Mouse (Mus musculus) intestine, postnatal 0 days (tissue): ENCODE data around the gene Emid1. TPM values are rescaled to one million over a fixed set of nuclear protein-coding genes. Genes with fewer than 3 reads are reported as not detected.

Experiments
- ATAC-seq: fragments of 200-750 bp; cut with Nextera tagmentation; 2 replicates; pipeline ENCODE4 v1.8.0; 2017; ENCODE audit warnings: mild to moderate bottlenecking, moderate TSS enrichment, moderate library complexity
- H3K27ac ChIP-seq: fragments of 300-500 bp; sonication (generic); 2 replicates; pipeline ENCODE4 v1.5.1; 2014; ENCODE audit warnings: mild to moderate bottlenecking, low read depth, low read length, moderate library complexity
- H3K27me3 ChIP-seq: fragments of 300-500 bp; sonication (generic); replicated peaks from 2 replicates; pipeline ENCODE4 v1.6.1; 2014; ENCODE audit warnings: low read length, mixed read lengths; ENCODE audit not compliant: control insufficient read depth, insufficient read depth
- H3K36me3 ChIP-seq: fragments of 300-500 bp; sonication (generic); 2 replicates; pipeline ENCODE4 v1.6.1; 2014; ENCODE audit warnings: mild to moderate bottlenecking, moderate library complexity; ENCODE audit not compliant: control insufficient read depth, insufficient read depth
- H3K4me1 ChIP-seq: fragments of 300-500 bp; sonication (generic); replicated peaks from 2 replicates; pipeline ENCODE4 v1.6.1; 2014; ENCODE audit warnings: antibody characterized with exemption, low read length, mixed read lengths; ENCODE audit not compliant: control insufficient read depth, insufficient read depth
- H3K4me2 ChIP-seq: fragments of 300-500 bp; sonication (generic); replicated peaks from 2 replicates; pipeline ENCODE4 v1.6.1; 2014; ENCODE audit warnings: low read depth, mild to moderate bottlenecking, moderate library complexity
- H3K4me3 ChIP-seq: fragments of 300-500 bp; sonication (generic); 2 replicates; pipeline ENCODE4 v1.5.1; 2014; ENCODE audit warnings: low read depth, low read length
- H3K9ac ChIP-seq: fragments of 300-500 bp; sonication (generic); 2 replicates; pipeline ENCODE4 v1.6.1; 2014; ENCODE audit warnings: mild to moderate bottlenecking, low read depth, low read length
- H3K9me3 ChIP-seq: fragments of 300-500 bp; sonication (generic); 2 replicates; pipeline ENCODE4 v1.6.1; 2016; ENCODE audit warnings: mixed run types; ENCODE audit not compliant: control insufficient read depth
- CTCF ChIP-seq: sonication (generic); IDR thresholded peaks from 2 replicates; pipeline ENCODE4 v1.5.1; 2016; ENCODE audit warnings: low read depth, mild to moderate bottlenecking, control low read depth, antibody characterized with exemption, moderate library complexity
- WGBS: fragments of 180-500 bp; shearing (Covaris S2); extraction: QIAGEN DNeasy Blood & Tissue Kit; methylation state at CpG from one replicate; pipeline ENCODE4 v1.1.7; 2014; 5-methylcytosine and 5-hydroxymethylcytosine counted together
- polyA plus RNA-seq: library from polyadenylated mRNA; unstranded; fragments of >200 nt; fragmentation: Nextera tagmentation; extraction: Ambion mirVana; gene quantifications from 2 replicates; pipeline ENCODE4 v1.2.1, GENCODE M21; 2015

The Emid1 gene
- polyA plus RNA-seq, 1 experiment from 2014 or later, result 47.9 TPM

GRCm38 (mm10) chr11:5167311-5167710 is 15.3 kb upstream of the Emid1 start:
- no peak overlapping the region for H3K4me3 ChIP-seq
- no peaks in the 10 kb centered on the region for H3K27me3 ChIP-seq
- no peaks in the 10 kb centered on the region for H3K4me1 ChIP-seq
- ATAC-seq, result no peak
- no peaks in the 10 kb centered on the region for H3K36me3 ChIP-seq
- TF ChIP-seq CTCF, result no peak
- 90% methylated on average over 9 of the region's 9 CpGs for WGBS
- H3K9ac ChIP-seq, result no peak overlapping the region
- no peaks in the 10 kb centered on the region for H3K9me3 ChIP-seq
- no peak overlapping the region for H3K4me2 ChIP-seq
- no peak overlapping the region for H3K27ac ChIP-seq

DNA sequence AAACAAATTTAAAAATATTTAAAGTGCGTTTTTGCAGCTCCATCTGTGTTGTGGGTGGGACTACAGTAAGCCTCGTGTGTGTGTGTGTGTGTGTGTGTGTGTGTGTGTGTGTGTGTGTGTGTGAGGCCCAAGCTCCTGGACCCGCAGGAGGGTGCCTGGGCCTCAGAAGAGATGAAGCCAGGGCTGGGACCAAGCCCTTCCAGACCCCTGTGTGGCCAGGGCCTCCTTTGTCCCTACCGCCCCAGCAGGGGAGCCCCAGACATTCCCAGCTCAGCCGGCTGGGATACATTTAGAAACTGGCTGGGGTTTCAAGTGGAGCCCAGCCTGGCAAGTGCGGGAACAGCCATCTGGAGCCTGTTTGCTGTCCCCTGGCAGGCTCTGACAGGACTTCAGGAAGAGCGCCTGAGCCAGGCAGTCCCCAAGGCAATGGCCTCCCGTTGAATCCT is 13.4 kb upstream of the Emid1 start:
- H3K27ac ChIP-seq, result no peak overlapping the region
- H3K9ac ChIP-seq, result no peak overlapping the region
- H3K9me3 ChIP-seq, result 0 out of 2 replicates have a peak, but pooled peaks cover 4% of the 10 kb centered on the region
- H3K27me3 ChIP-seq, result no peaks in the 10 kb centered on the region
- 44% methylated on average over 8 of the region's 8 CpGs for WGBS
- H3K4me1 ChIP-seq, result no peaks in the 10 kb centered on the region
- TF ChIP-seq CTCF, result 0 out of 2 replicates have a peak, but pooled peaks have one; percentile 3
- H3K4me3 ChIP-seq, result no peak overlapping the region
- H3K4me2 ChIP-seq, result no peak overlapping the region
- no peak for ATAC-seq
- no peaks in the 10 kb centered on the region for H3K36me3 ChIP-seq

GRCm38 (mm10) chr11:5164310-5164709 is 12.3 kb upstream of the Emid1 start:
- Histone ChIP-seq H3K27me3 (no peaks in the 10 kb centered on the region), H3K9ac (no peak overlapping the region), H3K4me1 (no peaks in the 10 kb centered on the region), H3K36me3 (no peaks in the 10 kb centered on the region), H3K4me2 (no peak overlapping the region), H3K27ac (no peak overlapping the region), H3K9me3 (0 out of 2 replicates have a peak, but pooled peaks cover 4% of the 10 kb centered on the region), H3K4me3 (no peak overlapping the region)
- ATAC-seq, result no peak
- no peak for TF ChIP-seq CTCF
- WGBS, result 46% methylated on average over 8 of the region's 8 CpGs

GRCm38 (mm10) chr11:5163421-5163820 is 11.4 kb upstream of the Emid1 start:
- no peaks in the 10 kb centered on the region for H3K27me3 ChIP-seq
- ATAC-seq, result no peak
- H3K4me1 ChIP-seq, result no peaks in the 10 kb centered on the region
- no peak overlapping the region for H3K4me3 ChIP-seq
- H3K4me2 ChIP-seq, result no peak overlapping the region
- no peak for TF ChIP-seq CTCF
- WGBS, result 80% methylated on average over 8 of the region's 8 CpGs
- H3K9ac ChIP-seq, result no peak overlapping the region
- H3K9me3 ChIP-seq, result 0 out of 2 replicates have a peak, but pooled peaks cover 4% of the 10 kb centered on the region
- H3K36me3 ChIP-seq, result no peaks in the 10 kb centered on the region
- no peak overlapping the region for H3K27ac ChIP-seq

GRCm38 (mm10) chr11:5160722-5161485 is 8.8 kb upstream of the Emid1 start:
- H3K4me2 ChIP-seq, result no peak overlapping the region
- 0 out of 2 replicates have a peak, but pooled peaks cover 4% of the 10 kb centered on the region for H3K9me3 ChIP-seq
- H3K4me1 ChIP-seq, result no peaks in the 10 kb centered on the region
- peak; percentile 65 for TF ChIP-seq CTCF
- H3K27ac ChIP-seq, result no peak overlapping the region
- H3K4me3 ChIP-seq, result no peak overlapping the region
- H3K36me3 ChIP-seq, result no peaks in the 10 kb centered on the region
- no peaks in the 10 kb centered on the region for H3K27me3 ChIP-seq
- ATAC-seq, result no peak
- no peak overlapping the region for H3K9ac ChIP-seq
- 74% methylated on average over 17 of the region's 17 CpGs for WGBS

- H3K27ac ChIP-seq, result no peak overlapping the region
- H3K9ac ChIP-seq, result no peak overlapping the region
- no peaks in the 10 kb centered on the region for H3K4me1 ChIP-seq
- no peaks in the 10 kb centered on the region for H3K27me3 ChIP-seq
- no peak for ATAC-seq
- H3K36me3 ChIP-seq, result no peaks in the 10 kb centered on the region
- no peak overlapping the region for H3K4me3 ChIP-seq
- no peak overlapping the region for H3K4me2 ChIP-seq
- no peak for TF ChIP-seq CTCF
- 93% methylated on average over 11 of the region's 11 CpGs for WGBS
- 0 out of 2 replicates have a peak, but pooled peaks cover 4% of the 10 kb centered on the region for H3K9me3 ChIP-seq
Observed at GRCm38 (mm10) chr11:5158056-5158455, 6.0 kb upstream of the Emid1 start.
